Mouse (Mus musculus): Measurements from ENCODE around the gene Bhlha9. TPM values are rescaled to one million over a fixed set of nuclear protein-coding genes. Genes with fewer than 3 reads are reported as not detected.
A peak's percentile ranks its signal among the peaks of the same experiment; 100 is the strongest.

Bhlha9 gene
- polyA plus RNA-seq (2015; fragmentation: Nextera tagmentation; extraction: Ambion mirVana) = 5.0 and 6.5 TPM in 2 replicates

DNA sequence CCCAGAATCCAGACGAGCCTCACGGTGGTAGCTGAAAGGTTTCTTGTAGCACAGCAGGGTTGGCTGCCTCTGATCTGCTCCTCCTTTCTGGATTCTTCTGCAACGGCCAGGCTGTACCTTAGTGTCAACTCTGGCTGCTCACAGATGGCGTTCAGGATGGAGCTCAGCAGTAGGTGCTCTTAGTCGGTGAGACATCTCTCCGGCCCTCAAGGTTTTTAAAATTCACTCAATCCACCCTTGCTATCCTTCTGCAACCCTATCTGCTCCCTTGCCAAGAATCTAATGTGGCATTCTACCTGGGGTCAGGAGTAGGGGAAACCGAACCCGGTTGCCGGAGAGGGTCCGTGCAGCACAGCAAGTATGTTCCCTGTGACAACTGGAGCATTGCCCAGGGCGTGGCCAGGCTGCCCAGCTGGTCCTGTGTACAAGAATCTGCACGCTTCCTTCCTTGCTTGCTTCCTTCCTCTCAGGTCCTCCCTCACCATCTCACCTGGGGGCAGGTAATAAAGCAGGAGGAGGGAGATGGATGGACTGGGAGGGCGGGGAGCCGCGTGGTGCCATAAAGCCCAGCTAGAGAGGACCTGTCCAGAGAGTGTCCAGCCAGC is at the start of gene Bhlha9:
Gene Bhlha9, plus strand, starts transcription at position 600 of the 605 bp plus-strand sequence.
- Histone ChIP-seq H3K4me1 (peaks cover 16% of the 10 kb centered on the region), H3K27me3 (peaks cover 88% of the 10 kb centered on the region), H3K36me3 (no peaks in the 10 kb centered on the region), H3K4me2 (replicated peaks) (peak within 1 kb of the TSS; percentile 88), H3K9me3 (no peaks in the 10 kb centered on the region), H3K4me3 (peak within 1 kb of the TSS; percentile 47), H3K27ac (no peak within 1 kb of the TSS), H3K9ac (peak within 1 kb of the TSS; percentile 67)
- WGBS = 55% methylated on average over 15 of the region's 15 CpGs
- no peak for ATAC-seq (ENCODE audit: low FRiP score, low read depth)

- H3K4me2 ChIP-seq (replicated peaks) = peak overlapping the region; percentile 99
- H3K4me1 ChIP-seq = peaks cover 30% of the 10 kb centered on the region
- no peaks in the 10 kb centered on the region for H3K9me3 ChIP-seq
- peaks cover 20% of the 10 kb centered on the region for H3K27me3 ChIP-seq
- under 1% methylated on average over 57 of the region's 66 CpGs for WGBS
- H3K9ac ChIP-seq = peak overlapping the region; percentile 75
- H3K4me3 ChIP-seq = peak overlapping the region; percentile 75
- H3K27ac ChIP-seq = no peak overlapping the region; the same call in 1 of the 2 replicates
- no peaks in the 10 kb centered on the region for H3K36me3 ChIP-seq
- no peak for ATAC-seq (ENCODE audit: low FRiP score, low read depth)
Observed at GRCm38 (mm10) chr11:76622566-76623205, 49.6 kb upstream of the Bhlha9 start.

GRCm38 (mm10) chr11:76623206-76623961 is 48.9 kb upstream of the Bhlha9 start:
- Histone ChIP-seq H3K4me2 (replicated peaks) (peak overlapping the region; percentile 99), H3K4me1 (peaks cover 30% of the 10 kb centered on the region), H3K9ac (peak overlapping the region; percentile 75), H3K27ac (peak overlapping the region; percentile 28; the same call in 1 of the 2 replicates), H3K4me3 (peak overlapping the region; percentile 75), H3K9me3 (no peaks in the 10 kb centered on the region), H3K36me3 (no peaks in the 10 kb centered on the region), H3K27me3 (peaks cover 20% of the 10 kb centered on the region)
- ATAC-seq (ENCODE audit: low FRiP score, low read depth) = peak; percentile 55
- WGBS = under 1% methylated on average over 71 of the region's 72 CpGs

DNA sequence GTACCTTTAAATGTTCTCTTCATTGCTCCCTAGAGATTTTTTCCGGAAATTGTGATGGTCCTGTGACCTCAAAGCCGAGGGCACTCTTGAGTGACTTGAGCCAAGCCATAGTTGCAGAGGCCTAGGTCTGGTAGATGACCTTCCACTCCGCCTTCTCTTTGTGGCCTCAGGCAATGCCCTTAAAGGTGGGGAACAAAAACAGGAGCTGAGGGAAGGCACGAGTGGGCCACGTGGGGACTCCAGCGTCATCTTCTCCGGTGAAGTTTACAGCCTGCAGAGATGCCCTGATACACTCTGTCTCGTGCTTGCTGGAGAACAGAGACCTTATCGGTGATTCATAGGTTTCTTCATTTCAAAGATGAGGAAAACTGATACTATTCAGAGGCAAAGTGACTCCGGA is 48.2 kb upstream of the Bhlha9 start:
- ATAC-seq (ENCODE audit: low FRiP score, low read depth) = no peak
- Histone ChIP-seq H3K4me2 (replicated peaks) (peak overlapping the region; percentile 99), H3K9ac (no peak overlapping the region; the same call in 1 of the 2 replicates), H3K4me3 (peak overlapping the region; percentile 75), H3K27me3 (peaks cover 20% of the 10 kb centered on the region), H3K9me3 (no peaks in the 10 kb centered on the region), H3K4me1 (peaks cover 30% of the 10 kb centered on the region), H3K36me3 (no peaks in the 10 kb centered on the region), H3K27ac (no peak overlapping the region)
- WGBS = 50% methylated on average over 10 of the region's 10 CpGs

DNA sequence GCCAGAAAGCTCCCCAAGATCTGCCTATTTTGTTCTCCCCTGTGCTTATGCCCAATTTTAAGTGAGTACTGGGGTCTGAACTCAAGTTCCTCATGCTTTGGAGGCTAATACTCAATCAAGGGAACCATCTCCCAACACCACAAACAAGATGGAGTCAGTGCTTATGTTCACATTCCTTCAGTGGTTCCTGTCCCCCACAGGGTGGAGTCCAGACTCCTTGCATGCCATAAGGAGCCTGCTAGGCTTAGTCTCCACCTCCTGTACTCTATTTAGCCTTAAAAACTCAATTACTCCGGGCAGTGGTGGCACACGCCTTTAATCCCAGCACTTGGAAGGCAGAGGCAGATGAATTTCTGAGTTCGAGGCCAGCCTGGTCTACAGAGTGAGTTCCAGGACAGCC is 47.4 kb upstream of the Bhlha9 start:
- Histone ChIP-seq H3K27ac (no peak overlapping the region), H3K9ac (no peak overlapping the region), H3K36me3 (no peaks in the 10 kb centered on the region), H3K4me3 (no peak overlapping the region), H3K4me2 (replicated peaks) (no peak overlapping the region), H3K4me1 (peaks cover 30% of the 10 kb centered on the region), H3K27me3 (peaks cover 20% of the 10 kb centered on the region), H3K9me3 (no peaks in the 10 kb centered on the region)
- 65% methylated on average over 3 of the region's 3 CpGs for WGBS
- no peak for ATAC-seq (ENCODE audit: low FRiP score, low read depth)

DNA sequence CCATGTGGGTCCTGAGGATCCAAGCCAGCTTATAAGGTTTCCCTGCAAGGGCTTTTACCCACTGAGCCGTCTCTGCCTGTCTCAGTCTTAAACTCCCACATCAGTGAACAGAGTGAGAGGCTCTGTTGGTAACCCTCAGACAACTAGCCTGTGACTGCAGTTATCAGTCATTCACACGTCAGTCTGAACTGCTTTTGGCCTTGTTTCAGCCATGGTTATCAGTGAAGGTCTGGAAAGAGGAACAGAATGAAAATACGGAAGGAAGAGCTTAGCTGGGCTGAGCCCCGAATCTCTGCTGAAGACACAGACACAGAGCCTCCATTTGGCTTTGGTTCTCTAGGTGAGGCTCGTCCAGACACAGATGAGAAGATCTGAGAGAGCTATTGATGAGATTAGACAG is 43.7 kb upstream of the Bhlha9 start:
- H3K9ac ChIP-seq = no peak overlapping the region
- H3K36me3 ChIP-seq = no peaks in the 10 kb centered on the region
- no peak for ATAC-seq (ENCODE audit: low FRiP score, low read depth)
- H3K27ac ChIP-seq = no peak overlapping the region
- H3K9me3 ChIP-seq = no peaks in the 10 kb centered on the region
- H3K4me1 ChIP-seq = peaks cover 5% of the 10 kb centered on the region; the same call in 1 of the 2 replicates
- H3K4me2 ChIP-seq (replicated peaks) = no peak overlapping the region
- 73% methylated on average over 5 of the region's 5 CpGs for WGBS
- no peaks in the 10 kb centered on the region for H3K27me3 ChIP-seq
- H3K4me3 ChIP-seq = no peak overlapping the region

GRCm38 (mm10) chr11:76630023-76630422 is 42.2 kb upstream of the Bhlha9 start:
- H3K4me2 ChIP-seq (replicated peaks) = no peak overlapping the region
- H3K9me3 ChIP-seq = no peaks in the 10 kb centered on the region
- ATAC-seq (ENCODE audit: low FRiP score, low read depth) = no peak
- no peak overlapping the region for H3K27ac ChIP-seq
- 43% methylated on average over 2 of the region's 2 CpGs for whole genome bisulfite sequencing
- H3K36me3 ChIP-seq = no peaks in the 10 kb centered on the region
- no peaks in the 10 kb centered on the region for H3K4me1 ChIP-seq
- no peaks in the 10 kb centered on the region for H3K27me3 ChIP-seq
- no peak overlapping the region for H3K9ac ChIP-seq
- H3K4me3 ChIP-seq = no peak overlapping the region

- H3K4me3 ChIP-seq = no peak overlapping the region
- no peak for ATAC-seq (ENCODE audit: low FRiP score, low read depth)
- no peaks in the 10 kb centered on the region for H3K27me3 ChIP-seq
- no peak overlapping the region for H3K9ac ChIP-seq
- no peaks in the 10 kb centered on the region for H3K4me1 ChIP-seq
- H3K4me2 ChIP-seq (replicated peaks) = no peak overlapping the region
- H3K36me3 ChIP-seq = no peaks in the 10 kb centered on the region
- H3K27ac ChIP-seq = no peak overlapping the region
- no peaks in the 10 kb centered on the region for H3K9me3 ChIP-seq
- 85% methylated on average over 5 of the region's 5 CpGs for WGBS
Observed at GRCm38 (mm10) chr11:76630487-76630886, 41.8 kb upstream of the Bhlha9 start.

GRCm38 (mm10) chr11:76639269-76639985 is 32.8 kb upstream of the Bhlha9 start:
- no peak for ATAC-seq (ENCODE audit: low FRiP score, low read depth)
- Histone ChIP-seq H3K9ac (no peak overlapping the region), H3K36me3 (no peaks in the 10 kb centered on the region), H3K4me3 (no peak overlapping the region), H3K4me1 (no peaks in the 10 kb centered on the region), H3K9me3 (no peaks in the 10 kb centered on the region), H3K4me2 (replicated peaks) (no peak overlapping the region), H3K27me3 (0 out of 2 replicates have a peak, but pooled peaks cover 3% of the 10 kb centered on the region), H3K27ac (no peak overlapping the region)
- 75% methylated on average over 17 of the region's 17 CpGs for WGBS

DNA sequence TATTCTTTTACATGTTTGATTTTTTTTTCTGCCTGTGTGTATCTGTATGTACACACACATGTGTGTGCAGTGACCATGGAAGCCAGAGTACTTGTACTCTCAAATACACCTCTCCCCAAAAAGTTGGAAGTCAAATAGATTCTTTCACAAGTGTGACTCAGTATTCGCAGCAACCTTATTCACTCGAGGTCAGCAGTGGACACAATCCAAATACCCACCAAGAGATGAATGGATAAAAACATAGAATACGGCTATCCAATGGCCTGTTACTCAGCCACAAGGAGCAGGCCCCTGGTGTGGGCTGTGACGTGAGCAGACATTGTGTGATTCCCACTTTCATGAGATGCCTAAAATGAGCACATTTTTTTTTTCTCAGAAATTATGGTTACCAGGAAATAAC is 32.0 kb upstream of the Bhlha9 start:
- no peak overlapping the region for H3K27ac ChIP-seq
- H3K4me1 ChIP-seq = peaks cover 7% of the 10 kb centered on the region; the same call in 1 of the 2 replicates
- 81% methylated on average over 4 of the region's 4 CpGs for WGBS
- H3K9me3 ChIP-seq = no peaks in the 10 kb centered on the region
- H3K27me3 ChIP-seq = peaks cover 8% of the 10 kb centered on the region; the same call in 1 of the 2 replicates
- no peak overlapping the region for H3K4me3 ChIP-seq
- no peak overlapping the region for H3K4me2 ChIP-seq (replicated peaks)
- H3K9ac ChIP-seq = no peak overlapping the region
- no peak for ATAC-seq (ENCODE audit: low FRiP score, low read depth)
- H3K36me3 ChIP-seq = no peaks in the 10 kb centered on the region

DNA sequence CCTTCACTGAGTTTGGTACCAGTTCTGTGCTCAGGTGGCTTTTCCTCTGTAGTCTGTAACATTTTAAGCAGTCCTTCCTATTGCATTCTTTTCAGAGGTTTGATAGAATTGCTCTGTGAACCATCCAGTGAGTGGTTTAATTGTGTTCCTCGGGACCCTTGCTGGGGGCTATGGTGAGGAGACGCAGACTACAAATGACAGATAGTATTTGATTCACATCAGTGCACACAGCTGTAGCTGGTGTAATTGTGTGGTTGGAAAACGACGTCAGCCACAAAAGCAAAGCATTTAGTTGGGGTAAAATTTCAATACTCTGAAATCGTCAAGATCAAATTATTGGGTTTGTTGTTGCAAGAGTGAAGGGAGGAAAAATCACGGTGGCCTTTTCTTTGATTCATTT is 28.0 kb upstream of the Bhlha9 start:
- ATAC-seq (ENCODE audit: low FRiP score, low read depth) = no peak
- Histone ChIP-seq H3K4me1 (peaks cover 31% of the 10 kb centered on the region), H3K27ac (no peak overlapping the region), H3K9ac (no peak overlapping the region), H3K36me3 (no peaks in the 10 kb centered on the region), H3K9me3 (no peaks in the 10 kb centered on the region), H3K27me3 (peaks cover 14% of the 10 kb centered on the region; the same call in 1 of the 2 replicates), H3K4me2 (replicated peaks) (no peak overlapping the region), H3K4me3 (no peak overlapping the region)
- 56% methylated on average over 6 of the region's 6 CpGs for WGBS
